Mouse (Mus musculus): ENCODE results near the gene Sned1. TPM values are rescaled to one million over a fixed set of nuclear protein-coding genes. Genes with fewer than 3 reads are reported as not detected.
"Not testable (repeated sequence)": the region's sequence is repeated elsewhere in the genome, so short reads cannot be mapped to it uniquely, and the experiment has no call there.

Gene Sned1
- polyA plus RNA-seq, 1 experiment from 2014 or later = 48.9 TPM

- in situ Hi-C loops (cut with MboI; ENCODE audit: low pct_unique_long_range_greater_than_20kb) = no loop called here
- POLR2A ChIA-PET = no interaction called here
Measured at GRCm38 (mm10) chr1:93267207-93267606, 31.6 kb downstream of the Sned1 start.

GRCm38 (mm10) chr1:93268246-93268645, 32.6 kb downstream of the Sned1 start:
- ATAC-seq (no peak), DNase-seq (ENCODE audit: low read depth, low spot score) (no peak)
- POLR2A ChIA-PET = interaction anchor here (0.6 kb wide), 1 partner anchor 61 kb away, joined by 3 read pairs; no protein-coding TSS in a partner anchor
- in situ Hi-C loops (cut with MboI; ENCODE audit: low pct_unique_long_range_greater_than_20kb) = no loop called here
- CTCF ChIA-PET = no interaction called here
- no peak for TF ChIP-seq CTCF (IDR thresholded peaks at IDR 0.05)
- H3K27me3 ChIP-seq = no peaks in the 10 kb centered on the region

More at GRCm38 (mm10) chr1:93267207-93267606, 31.6 kb downstream of the Sned1 start:
- TF ChIP-seq CTCF (IDR thresholded peaks at IDR 0.05) = no peak
- no peaks in the 10 kb centered on the region for H3K27me3 ChIP-seq
- CTCF ChIA-PET = no interaction called here
- DNase-seq (ENCODE audit: low read depth, low spot score) (no peak), ATAC-seq (no peak)

- in situ Hi-C loops (cut with MboI; ENCODE audit: low pct_unique_long_range_greater_than_20kb) = no loop called here
- no peak for TF ChIP-seq CTCF (IDR thresholded peaks at IDR 0.05)
Measured at GRCm38 (mm10) chr1:93270516-93271240, 35.0 kb downstream of the Sned1 start.

GRCm38 (mm10) chr1:93271751-93272150, 36.1 kb downstream of the Sned1 start:
- no peak for TF ChIP-seq CTCF (IDR thresholded peaks at IDR 0.05)
- POLR2A ChIA-PET = no interaction called here
- in situ Hi-C loops (cut with MboI; ENCODE audit: low pct_unique_long_range_greater_than_20kb) = no loop called here
- no peak for DNase-seq (ENCODE audit: low read depth, low spot score)
- ATAC-seq = no peak
- CTCF ChIA-PET = no interaction called here
- no peaks in the 10 kb centered on the region for H3K27me3 ChIP-seq

More at GRCm38 (mm10) chr1:93270516-93271240, 35.0 kb downstream of the Sned1 start:
- DNase-seq (ENCODE audit: low read depth, low spot score) (no peak), ATAC-seq (peak; percentile 45)
- POLR2A ChIA-PET = interaction anchor here (1.4 kb wide), 1 partner anchor 31 kb away, joined by 4 read pairs; no protein-coding TSS in a partner anchor
- CTCF ChIA-PET = interaction anchor here (1.0 kb wide), 1 partner anchor 97 kb away, joined by 3 read pairs; no protein-coding TSS in a partner anchor
- no peaks in the 10 kb centered on the region for H3K27me3 ChIP-seq

GRCm38 (mm10) chr1:93272409-93272821, 36.8 kb downstream of the Sned1 start:
- no peak for TF ChIP-seq CTCF (IDR thresholded peaks at IDR 0.05)
- POLR2A ChIA-PET = interaction anchor here (0.9 kb wide), 1 partner anchor 28 kb away, joined by 6 read pairs; no protein-coding TSS in a partner anchor
- ATAC-seq (no peak), DNase-seq (ENCODE audit: low read depth, low spot score) (no peak)
- in situ Hi-C loops (cut with MboI; ENCODE audit: low pct_unique_long_range_greater_than_20kb) = no loop called here
- H3K27me3 ChIP-seq = no peaks in the 10 kb centered on the region
- CTCF ChIA-PET = no interaction called here

- DNase-seq (ENCODE audit: low read depth, low spot score) (no peak), ATAC-seq (no peak)
- H3K27me3 ChIP-seq = no peaks in the 10 kb centered on the region
- ChIA-PET POLR2A (no interaction called here), CTCF (no interaction called here)
- in situ Hi-C loops (cut with MboI; ENCODE audit: low pct_unique_long_range_greater_than_20kb) = no loop called here
- TF ChIP-seq CTCF (IDR thresholded peaks at IDR 0.05) = no peak
Measured at GRCm38 (mm10) chr1:93275561-93275960, 39.9 kb downstream of the Sned1 start.

- in situ Hi-C loops (cut with MboI; ENCODE audit: low pct_unique_long_range_greater_than_20kb) = no loop called here
- TF ChIP-seq CTCF (IDR thresholded peaks at IDR 0.05) = no peak
- ChIA-PET POLR2A (no interaction called here), CTCF (interaction anchor here (1.0 kb wide), 1 partner anchor 103 kb away, joined by 3 read pairs; no protein-coding TSS in a partner anchor)
- ATAC-seq = no peak
- no peak for DNase-seq (ENCODE audit: low read depth, low spot score)
- no peaks in the 10 kb centered on the region for H3K27me3 ChIP-seq
Measured at GRCm38 (mm10) chr1:93277041-93277440, 41.4 kb downstream of the Sned1 start.

- no peak for TF ChIP-seq CTCF (IDR thresholded peaks at IDR 0.05)
- no peaks in the 10 kb centered on the region for H3K27me3 ChIP-seq
- ChIA-PET POLR2A (no interaction called here), CTCF (interaction anchor here (1.4 kb wide), 1 partner anchor 161 kb away, joined by 3 read pairs; no protein-coding TSS in a partner anchor)
- ATAC-seq (no peak), DNase-seq (ENCODE audit: low read depth, low spot score) (no peak)
- in situ Hi-C loops (cut with MboI; ENCODE audit: low pct_unique_long_range_greater_than_20kb) = no loop called here
Measured at GRCm38 (mm10) chr1:93289678-93290214, 54.1 kb downstream of the Sned1 start.

GRCm38 (mm10) chr1:93290956-93291355, 55.3 kb downstream of the Sned1 start:
- DNase-seq (ENCODE audit: low read depth, low spot score) (no peak), ATAC-seq (no peak)
- ChIA-PET POLR2A (no interaction called here), CTCF (no interaction called here)
- H3K27me3 ChIP-seq = no peaks in the 10 kb centered on the region
- TF ChIP-seq CTCF (IDR thresholded peaks at IDR 0.05) = no peak
- in situ Hi-C loops (cut with MboI; ENCODE audit: low pct_unique_long_range_greater_than_20kb) = no loop called here

GRCm38 (mm10) chr1:93291591-93291990, 56.0 kb downstream of the Sned1 start:
- ChIA-PET POLR2A (no interaction called here), CTCF (no interaction called here)
- no peak for ATAC-seq
- no peak for DNase-seq (ENCODE audit: low read depth, low spot score)
- TF ChIP-seq CTCF (IDR thresholded peaks at IDR 0.05) = no peak
- in situ Hi-C loops (cut with MboI; ENCODE audit: low pct_unique_long_range_greater_than_20kb) = no loop called here
- no peaks in the 10 kb centered on the region for H3K27me3 ChIP-seq

- H3K27me3 ChIP-seq = no peaks in the 10 kb centered on the region
- ATAC-seq (no peak), DNase-seq (ENCODE audit: low read depth, low spot score) (no peak)
- CTCF ChIA-PET = interaction anchor here (1.8 kb wide), 1 partner anchor 12 kb away, joined by 5 read pairs; no protein-coding TSS in a partner anchor
- TF ChIP-seq CTCF (IDR thresholded peaks at IDR 0.05) = no peak
- in situ Hi-C loops (cut with MboI; ENCODE audit: low pct_unique_long_range_greater_than_20kb) = no loop called here
- POLR2A ChIA-PET = no interaction called here
Measured at GRCm38 (mm10) chr1:93292006-93292405, 56.4 kb downstream of the Sned1 start.

- CTCF ChIA-PET; in situ Hi-C loops (cut with MboI; ENCODE audit: low pct_unique_long_range_greater_than_20kb); ATAC-seq; H3K27me3 ChIP-seq; DNase-seq (ENCODE audit: low read depth, low spot score); POLR2A ChIA-PET: not testable (repeated sequence)
Measured at GRCm38 (mm10) chr1:93294491-93294890, 58.9 kb downstream of the Sned1 start.
